Mouse (Mus musculus): ENCODE measurements around the gene Krt10. TPM values are rescaled to one million over a fixed set of nuclear protein-coding genes. Genes with fewer than 3 reads are reported as not detected.

Gene Krt10
- polyA plus RNA-seq, 1 experiment from 2014 or later = 6.3 TPM

- H3K9me3 ChIP-seq (ENCODE audit: low read length) = no peaks in the 10 kb centered on the region
- H3K27ac ChIP-seq (ENCODE audit: low read depth) = no peak overlapping the region
- no peak for DNase-seq
- no peaks in the 10 kb centered on the region for H3K4me1 ChIP-seq (ENCODE audit: insufficient read depth)
- ATAC-seq = no peak
- 0 out of 2 replicates have a peak, but pooled peaks cover 4% of the 10 kb centered on the region for H3K27me3 ChIP-seq (ENCODE audit: insufficient read depth, low read length)
- no peak for TF ChIP-seq EP300 (IDR thresholded peaks at IDR 0.05; ENCODE audit: low read depth)
- no peak for TF ChIP-seq CTCF (IDR thresholded peaks at IDR 0.05; ENCODE audit: low read depth)
- H3K4me2 ChIP-seq (ENCODE audit: low read depth, low read length) = no peak overlapping the region
- H3K9ac ChIP-seq (replicated peaks) = no peak overlapping the region
- WGBS (ENCODE audit: insufficient replicate concordance) = 84% methylated on average over 18 of the region's 18 CpGs
- H3K36me3 ChIP-seq (replicated peaks; ENCODE audit: insufficient read depth, low read length) = no peaks in the 10 kb centered on the region
- H3K4me3 ChIP-seq (ENCODE audit: low read depth, low read length) = no peak overlapping the region
Observed at GRCm38 (mm10) chr11:99388661-99389060, 503 bp downstream of the Krt10 start.

- Histone ChIP-seq H3K9me3 (ENCODE audit: low read length) (no peaks in the 10 kb centered on the region), H3K36me3 (replicated peaks; ENCODE audit: insufficient read depth, low read length) (no peaks in the 10 kb centered on the region), H3K4me2 (ENCODE audit: low read depth, low read length) (peak overlapping the region; percentile 70), H3K27ac (ENCODE audit: low read depth) (peak overlapping the region; percentile 93), H3K27me3 (ENCODE audit: insufficient read depth, low read length) (0 out of 2 replicates have a peak, but pooled peaks cover 4% of the 10 kb centered on the region), H3K4me1 (ENCODE audit: insufficient read depth) (no peaks in the 10 kb centered on the region), H3K9ac (replicated peaks) (peak overlapping the region; percentile 66), H3K4me3 (ENCODE audit: low read depth, low read length) (peak overlapping the region; percentile 60)
- TF ChIP-seq EP300 (IDR thresholded peaks at IDR 0.05; ENCODE audit: low read depth) = peak; percentile 32; the same call in 1 of the 2 replicates
- no peak for TF ChIP-seq CTCF (IDR thresholded peaks at IDR 0.05; ENCODE audit: low read depth)
- WGBS (ENCODE audit: insufficient replicate concordance) = 5% methylated on average over 70 of the region's 71 CpGs
- DNase-seq = peak; percentile 87
- ATAC-seq = peak; percentile 95
Observed at GRCm38 (mm10) chr11:99385813-99386721, 3.1 kb downstream of the Krt10 start.

GRCm38 (mm10) chr11:99379568-99379967 is 9.6 kb downstream of the Krt10 start:
- no peaks in the 10 kb centered on the region for H3K4me1 ChIP-seq (ENCODE audit: insufficient read depth)
- WGBS (ENCODE audit: insufficient replicate concordance) = 9% methylated on average over 5 of the region's 5 CpGs
- H3K4me3 ChIP-seq (ENCODE audit: low read depth, low read length) = no peak overlapping the region
- H3K9ac ChIP-seq (replicated peaks) = no peak overlapping the region
- peak; percentile 90 for TF ChIP-seq CTCF (IDR thresholded peaks at IDR 0.05; ENCODE audit: low read depth)
- TF ChIP-seq EP300 (IDR thresholded peaks at IDR 0.05; ENCODE audit: low read depth) = no peak
- DNase-seq (peak; percentile 80), ATAC-seq (no peak)
- no peaks in the 10 kb centered on the region for H3K27me3 ChIP-seq (ENCODE audit: insufficient read depth, low read length)
- H3K27ac ChIP-seq (ENCODE audit: low read depth) = no peak overlapping the region
- no peak overlapping the region for H3K4me2 ChIP-seq (ENCODE audit: low read depth, low read length)
- no peaks in the 10 kb centered on the region for H3K9me3 ChIP-seq (ENCODE audit: low read length)
- H3K36me3 ChIP-seq (replicated peaks; ENCODE audit: insufficient read depth, low read length) = no peaks in the 10 kb centered on the region

GRCm38 (mm10) chr11:99374803-99375202 is 14.4 kb downstream of the Krt10 start, which contains the start of gene Krt28:
Krt28 (minus strand) TSS chr11:99374903.
- no peak for DNase-seq
- no peak for ATAC-seq
- Histone ChIP-seq H3K9ac (replicated peaks) (no peak within 1 kb of the TSS), H3K27ac (ENCODE audit: low read depth) (no peak within 1 kb of the TSS), H3K4me2 (ENCODE audit: low read depth, low read length) (no peak within 1 kb of the TSS), H3K36me3 (replicated peaks; ENCODE audit: insufficient read depth, low read length) (no peaks in the 10 kb centered on the region), H3K4me1 (ENCODE audit: insufficient read depth) (no peaks in the 10 kb centered on the region), H3K4me3 (ENCODE audit: low read depth, low read length) (no peak within 1 kb of the TSS), H3K27me3 (ENCODE audit: insufficient read depth, low read length) (no peaks in the 10 kb centered on the region), H3K9me3 (ENCODE audit: low read length) (no peaks in the 10 kb centered on the region)
- TF ChIP-seq EP300 (IDR thresholded peaks at IDR 0.05; ENCODE audit: low read depth) (no peak), CTCF (IDR thresholded peaks at IDR 0.05; ENCODE audit: low read depth) (no peak)
- WGBS (ENCODE audit: insufficient replicate concordance) = 79% methylated on average over 13 of the region's 13 CpGs

- DNase-seq (no peak), ATAC-seq (0 out of 2 replicates have a peak, but pooled peaks have one; percentile 13)
- WGBS (ENCODE audit: insufficient replicate concordance) = 68% methylated on average over 8 of the region's 8 CpGs
- TF ChIP-seq CTCF (IDR thresholded peaks at IDR 0.05; ENCODE audit: low read depth) (no peak), EP300 (IDR thresholded peaks at IDR 0.05; ENCODE audit: low read depth) (no peak)
- no peak overlapping the region for H3K9ac ChIP-seq (replicated peaks)
- H3K36me3 ChIP-seq (replicated peaks; ENCODE audit: insufficient read depth, low read length) = no peaks in the 10 kb centered on the region
- no peaks in the 10 kb centered on the region for H3K9me3 ChIP-seq (ENCODE audit: low read length)
- no peak overlapping the region for H3K4me3 ChIP-seq (ENCODE audit: low read depth, low read length)
- no peaks in the 10 kb centered on the region for H3K4me1 ChIP-seq (ENCODE audit: insufficient read depth)
- H3K4me2 ChIP-seq (ENCODE audit: low read depth, low read length) = no peak overlapping the region
- H3K27me3 ChIP-seq (ENCODE audit: insufficient read depth, low read length) = 0 out of 2 replicates have a peak, but pooled peaks cover under 1% of the 10 kb centered on the region
- H3K27ac ChIP-seq (ENCODE audit: low read depth) = no peak overlapping the region
Observed at GRCm38 (mm10) chr11:99369853-99370451, 19.2 kb downstream of the Krt10 start.

- TF ChIP-seq CTCF (IDR thresholded peaks at IDR 0.05; ENCODE audit: low read depth) = peak; percentile 53
- no peak for TF ChIP-seq EP300 (IDR thresholded peaks at IDR 0.05; ENCODE audit: low read depth)
- 16% methylated on average over 3 of the region's 3 CpGs for WGBS (ENCODE audit: insufficient replicate concordance)
- no peak overlapping the region for H3K4me2 ChIP-seq (ENCODE audit: low read depth, low read length)
- DNase-seq = peak; percentile 24
- no peaks in the 10 kb centered on the region for H3K9me3 ChIP-seq (ENCODE audit: low read length)
- H3K4me1 ChIP-seq (ENCODE audit: insufficient read depth) = no peaks in the 10 kb centered on the region
- 0 out of 2 replicates have a peak, but pooled peaks cover 2% of the 10 kb centered on the region for H3K27me3 ChIP-seq (ENCODE audit: insufficient read depth, low read length)
- H3K4me3 ChIP-seq (ENCODE audit: low read depth, low read length) = no peak overlapping the region
- no peak for ATAC-seq
- no peaks in the 10 kb centered on the region for H3K36me3 ChIP-seq (replicated peaks; ENCODE audit: insufficient read depth, low read length)
- H3K27ac ChIP-seq (ENCODE audit: low read depth) = no peak overlapping the region
- no peak overlapping the region for H3K9ac ChIP-seq (replicated peaks)
Observed at GRCm38 (mm10) chr11:99369229-99369628, 19.9 kb downstream of the Krt10 start.

All from liver, postnatal 0 days (tissue).